Mouse (Mus musculus) liver, adult 2 months (tissue): Measurements from ENCODE around the gene Zbtb8a.

Source experiments
- CTCF ChIP-seq: fragments of 200-500 bp; IDR thresholded peaks from 2 replicates; pipeline ENCODE4 v1.5.1; 2011; ENCODE audit warnings: low read depth, low read length, control low read depth
- POLR2A ChIP-seq: fragments of 200-500 bp; IDR thresholded peaks from 2 replicates; pipeline ENCODE4 v1.6.1; 2011; ENCODE audit warnings: low read length, control low read depth; ENCODE audit not compliant: insufficient read depth; ENCODE audit errors: extremely low read depth

- no peak for TF ChIP-seq CTCF
- no peak for TF ChIP-seq POLR2A
Observed at GRCm38 (mm10) chr4:129307936-129308335, 70.0 kb downstream of the Zbtb8a start.
